Mouse (Mus musculus): Measurements from ENCODE around the gene Pfdn5. TPM values are rescaled to one million over a fixed set of nuclear protein-coding genes. Genes with fewer than 3 reads are reported as not detected.

The Pfdn5 gene
- polyA plus RNA-seq, 1 experiment, result 309 TPM

GRCm38 (mm10) chr15:102352177-102352576 is 26.3 kb downstream of the Pfdn5 start:
- H3K4me1 ChIP-seq (ENCODE audit: control insufficient read depth, insufficient read depth, low read length), result no peaks in the 10 kb centered on the region
- no peak overlapping the region for H3K27ac ChIP-seq (ENCODE audit: insufficient read depth, low read length)
- H3K4me3 ChIP-seq (ENCODE audit: low read depth, low read length), result no peak overlapping the region
- no peak overlapping the region for H3K9ac ChIP-seq (ENCODE audit: low read depth, poor library complexity, severe bottlenecking)
- TF ChIP-seq CTCF (IDR thresholded peaks at IDR 0.05; ENCODE audit: low read depth, low read length), result peak; percentile 50
- no peak for TF ChIP-seq EP300 (IDR thresholded peaks at IDR 0.05; ENCODE audit: insufficient read depth, low read depth, low read length)
- no peaks in the 10 kb centered on the region for H3K9me3 ChIP-seq (replicated peaks; ENCODE audit: control insufficient read depth, insufficient read depth, low read length, poor library complexity, severe bottlenecking)
- peaks cover 7% of the 10 kb centered on the region for H3K36me3 ChIP-seq (ENCODE audit: control insufficient read depth, insufficient read depth, low read length, poor library complexity, severe bottlenecking)
- H3K27me3 ChIP-seq (ENCODE audit: control insufficient read depth, insufficient read depth, low read length, poor library complexity, severe bottlenecking), result no peaks in the 10 kb centered on the region

GRCm38 (mm10) chr15:102353986-102354385 is 28.1 kb downstream of the Pfdn5 start:
- Histone ChIP-seq H3K9me3 (replicated peaks; ENCODE audit: control insufficient read depth, insufficient read depth, low read length, poor library complexity, severe bottlenecking) (no peaks in the 10 kb centered on the region), H3K9ac (ENCODE audit: low read depth, poor library complexity, severe bottlenecking) (no peak overlapping the region), H3K4me3 (ENCODE audit: low read depth, low read length) (no peak overlapping the region), H3K27me3 (ENCODE audit: control insufficient read depth, insufficient read depth, low read length, poor library complexity, severe bottlenecking) (no peaks in the 10 kb centered on the region), H3K36me3 (ENCODE audit: control insufficient read depth, insufficient read depth, low read length, poor library complexity, severe bottlenecking) (no peaks in the 10 kb centered on the region; the same call in 1 of the 2 replicates), H3K27ac (ENCODE audit: insufficient read depth, low read length) (no peak overlapping the region), H3K4me1 (ENCODE audit: control insufficient read depth, insufficient read depth, low read length) (no peaks in the 10 kb centered on the region)
- TF ChIP-seq POLR2A (IDR thresholded peaks at IDR 0.05; ENCODE audit: insufficient read depth, low read length), result no peak
- TF ChIP-seq EP300 (IDR thresholded peaks at IDR 0.05; ENCODE audit: insufficient read depth, low read depth, low read length), result no peak
- no peak for TF ChIP-seq CTCF (IDR thresholded peaks at IDR 0.05; ENCODE audit: low read depth, low read length)

- peak overlapping the region; percentile 91 for H3K9ac ChIP-seq (ENCODE audit: low read depth, poor library complexity, severe bottlenecking)
- H3K9me3 ChIP-seq (replicated peaks; ENCODE audit: control insufficient read depth, insufficient read depth, low read length, poor library complexity, severe bottlenecking), result no peaks in the 10 kb centered on the region
- peak; percentile 43 for TF ChIP-seq CTCF (IDR thresholded peaks at IDR 0.05; ENCODE audit: low read depth, low read length)
- TF ChIP-seq EP300 (IDR thresholded peaks at IDR 0.05; ENCODE audit: insufficient read depth, low read depth, low read length), result no peak
- no peak for TF ChIP-seq POLR2A (IDR thresholded peaks at IDR 0.05; ENCODE audit: insufficient read depth, low read length)
- H3K4me3 ChIP-seq (ENCODE audit: low read depth, low read length), result peak overlapping the region; percentile 74
- no peaks in the 10 kb centered on the region for H3K27me3 ChIP-seq (ENCODE audit: control insufficient read depth, insufficient read depth, low read length, poor library complexity, severe bottlenecking)
- H3K36me3 ChIP-seq (ENCODE audit: control insufficient read depth, insufficient read depth, low read length, poor library complexity, severe bottlenecking), result no peaks in the 10 kb centered on the region
- H3K27ac ChIP-seq (ENCODE audit: insufficient read depth, low read length), result no peak overlapping the region
- H3K4me1 ChIP-seq (ENCODE audit: control insufficient read depth, insufficient read depth, low read length), result no peaks in the 10 kb centered on the region
Observed at GRCm38 (mm10) chr15:102355134-102355870, 29.4 kb downstream of the Pfdn5 start.

GRCm38 (mm10) chr15:102355871-102356441 is 30.0 kb downstream of the Pfdn5 start:
- no peak for TF ChIP-seq EP300 (IDR thresholded peaks at IDR 0.05; ENCODE audit: insufficient read depth, low read depth, low read length)
- TF ChIP-seq POLR2A (IDR thresholded peaks at IDR 0.05; ENCODE audit: insufficient read depth, low read length), result no peak
- TF ChIP-seq CTCF (IDR thresholded peaks at IDR 0.05; ENCODE audit: low read depth, low read length), result no peak
- Histone ChIP-seq H3K4me3 (ENCODE audit: low read depth, low read length) (peak overlapping the region; percentile 74), H3K9me3 (replicated peaks; ENCODE audit: control insufficient read depth, insufficient read depth, low read length, poor library complexity, severe bottlenecking) (no peaks in the 10 kb centered on the region), H3K9ac (ENCODE audit: low read depth, poor library complexity, severe bottlenecking) (peak overlapping the region; percentile 91), H3K36me3 (ENCODE audit: control insufficient read depth, insufficient read depth, low read length, poor library complexity, severe bottlenecking) (no peaks in the 10 kb centered on the region), H3K4me1 (ENCODE audit: control insufficient read depth, insufficient read depth, low read length) (no peaks in the 10 kb centered on the region), H3K27ac (ENCODE audit: insufficient read depth, low read length) (no peak overlapping the region), H3K27me3 (ENCODE audit: control insufficient read depth, insufficient read depth, low read length, poor library complexity, severe bottlenecking) (no peaks in the 10 kb centered on the region)

- Histone ChIP-seq H3K27ac (ENCODE audit: insufficient read depth, low read length) (no peak overlapping the region), H3K36me3 (ENCODE audit: control insufficient read depth, insufficient read depth, low read length, poor library complexity, severe bottlenecking) (no peaks in the 10 kb centered on the region), H3K27me3 (ENCODE audit: control insufficient read depth, insufficient read depth, low read length, poor library complexity, severe bottlenecking) (no peaks in the 10 kb centered on the region), H3K4me1 (ENCODE audit: control insufficient read depth, insufficient read depth, low read length) (no peaks in the 10 kb centered on the region), H3K9me3 (replicated peaks; ENCODE audit: control insufficient read depth, insufficient read depth, low read length, poor library complexity, severe bottlenecking) (no peaks in the 10 kb centered on the region), H3K4me3 (ENCODE audit: low read depth, low read length) (peak overlapping the region; percentile 74), H3K9ac (ENCODE audit: low read depth, poor library complexity, severe bottlenecking) (peak overlapping the region; percentile 91)
- no peak for TF ChIP-seq CTCF (IDR thresholded peaks at IDR 0.05; ENCODE audit: low read depth, low read length)
- no peak for TF ChIP-seq POLR2A (IDR thresholded peaks at IDR 0.05; ENCODE audit: insufficient read depth, low read length)
- no peak for TF ChIP-seq EP300 (IDR thresholded peaks at IDR 0.05; ENCODE audit: insufficient read depth, low read depth, low read length)
Observed at GRCm38 (mm10) chr15:102356501-102357325, 30.8 kb downstream of the Pfdn5 start.

Data from ES-Bruce4 (cell line).